Mouse (Mus musculus): ENCODE data around the gene Spsb2. TPM values are rescaled to one million over a fixed set of nuclear protein-coding genes. Genes with fewer than 3 reads are reported as not detected.
"Not testable (repeated sequence)": the region's sequence is repeated elsewhere in the genome, so short reads cannot be mapped to it uniquely, and the experiment has no call there.

Spsb2 gene
- polyA plus RNA-seq, 1 experiment from 2014 or later = 12.7 TPM

- H3K27me3 ChIP-seq = no peaks in the 10 kb centered on the region
- 94% methylated on average over 4 of the region's 4 CpGs for WGBS
- H3K9ac ChIP-seq = no peak overlapping the region
- H3K9me3 ChIP-seq = no peaks in the 10 kb centered on the region
- peaks cover 93% of the 10 kb centered on the region for H3K36me3 ChIP-seq
- H3K4me2 ChIP-seq = no peak overlapping the region
- no peak overlapping the region for H3K27ac ChIP-seq
- 0 out of 2 replicates have a peak, but pooled peaks cover under 1% of the 10 kb centered on the region for H3K4me1 ChIP-seq
- no peak for ATAC-seq (ENCODE audit: borderline replicate concordance, extremely low read depth, low FRiP score, low TSS enrichment)
- no peak overlapping the region for H3K4me3 ChIP-seq
Measured at GRCm38 (mm10) chr6:124822049-124822448, 13.6 kb downstream of the Spsb2 start.

- peak overlapping the region; percentile 27 for H3K27ac ChIP-seq
- H3K27me3 ChIP-seq = no peaks in the 10 kb centered on the region
- no peaks in the 10 kb centered on the region for H3K9me3 ChIP-seq
- peaks cover 47% of the 10 kb centered on the region for H3K36me3 ChIP-seq
- H3K9ac ChIP-seq = peak overlapping the region; percentile 62
- H3K4me3 ChIP-seq = peak overlapping the region; percentile 61
- peak overlapping the region; percentile 82 for H3K4me2 ChIP-seq
- H3K4me1 ChIP-seq = peaks cover 27% of the 10 kb centered on the region
- ATAC-seq (ENCODE audit: borderline replicate concordance, extremely low read depth, low FRiP score, low TSS enrichment) = no peak
- 18% methylated on average over 10 of the region's 10 CpGs for WGBS
Measured at GRCm38 (mm10) chr6:124828101-124828592, 19.7 kb downstream of the Spsb2 start.

GRCm38 (mm10) chr6:124828868-124829798 is 20.7 kb downstream of the Spsb2 start, which contains the start of the genes Usp5 and Cdca3:
TSS of gene Usp5 (minus strand) at chr6:124829484.
TSS of gene Cdca3 (plus strand) at chr6:124829547.
- Histone ChIP-seq H3K4me1 (peaks cover 27% of the 10 kb centered on the region), H3K4me2 (peak within 1 kb of the TSS; percentile 85), H3K9me3 (no peaks in the 10 kb centered on the region), H3K4me3 (peak within 1 kb of the TSS; percentile 61), H3K27ac (peak within 1 kb of the TSS; percentile 93), H3K36me3 (peaks cover 43% of the 10 kb centered on the region), H3K27me3 (no peaks in the 10 kb centered on the region), H3K9ac (peak within 1 kb of the TSS; percentile 75)
- 0% methylated on average over 55 of the region's 55 CpGs for WGBS
- ATAC-seq (ENCODE audit: borderline replicate concordance, extremely low read depth, low FRiP score, low TSS enrichment) = peak; percentile 95

GRCm38 (mm10) chr6:124829799-124830700 is 21.6 kb downstream of the Spsb2 start:
- Histone ChIP-seq H3K27ac (peak overlapping the region; percentile 93), H3K36me3 (peaks cover 42% of the 10 kb centered on the region), H3K9me3 (no peaks in the 10 kb centered on the region), H3K9ac (peak overlapping the region; percentile 75), H3K4me3 (peak overlapping the region; percentile 61), H3K27me3 (no peaks in the 10 kb centered on the region), H3K4me2 (peak overlapping the region; percentile 85), H3K4me1 (peaks cover 27% of the 10 kb centered on the region)
- ATAC-seq (ENCODE audit: borderline replicate concordance, extremely low read depth, low FRiP score, low TSS enrichment) = peak; percentile 90
- WGBS = under 1% methylated on average over 38 of the region's 38 CpGs

GRCm38 (mm10) chr6:124831199-124831598 is 22.7 kb downstream of the Spsb2 start:
- H3K9ac ChIP-seq; H3K27ac ChIP-seq; ATAC-seq (ENCODE audit: borderline replicate concordance, extremely low read depth, low FRiP score, low TSS enrichment); H3K27me3 ChIP-seq; H3K9me3 ChIP-seq: not testable (repeated sequence)
- Histone ChIP-seq H3K4me2 (peak overlapping the region; percentile 85), H3K4me3 (peak overlapping the region; percentile 61), H3K36me3 (peaks cover 32% of the 10 kb centered on the region), H3K4me1 (peaks cover 34% of the 10 kb centered on the region)
- WGBS = 84% methylated on average over 4 of the region's 4 CpGs

- Histone ChIP-seq H3K9me3 (no peaks in the 10 kb centered on the region), H3K9ac (no peak overlapping the region), H3K4me3 (peak overlapping the region; percentile 61; the same call in 1 of the 2 replicates), H3K4me1 (peaks cover 39% of the 10 kb centered on the region), H3K27ac (no peak overlapping the region), H3K36me3 (peaks cover 30% of the 10 kb centered on the region), H3K4me2 (no peak overlapping the region), H3K27me3 (no peaks in the 10 kb centered on the region)
- ATAC-seq (ENCODE audit: borderline replicate concordance, extremely low read depth, low FRiP score, low TSS enrichment) = no peak
- WGBS = 85% methylated on average over 8 of the region's 8 CpGs
Measured at GRCm38 (mm10) chr6:124831649-124832048, 23.2 kb downstream of the Spsb2 start.

- H3K27me3 ChIP-seq = no peaks in the 10 kb centered on the region
- no peak overlapping the region for H3K4me3 ChIP-seq
- peaks cover 40% of the 10 kb centered on the region for H3K4me1 ChIP-seq
- H3K36me3 ChIP-seq = peaks cover 30% of the 10 kb centered on the region
- ATAC-seq (ENCODE audit: borderline replicate concordance, extremely low read depth, low FRiP score, low TSS enrichment) = no peak
- H3K27ac ChIP-seq = no peak overlapping the region
- H3K4me2 ChIP-seq = no peak overlapping the region
- WGBS = 78% methylated on average over 6 of the region's 6 CpGs
- no peak overlapping the region for H3K9ac ChIP-seq
- H3K9me3 ChIP-seq = no peaks in the 10 kb centered on the region
Measured at GRCm38 (mm10) chr6:124834512-124835081, 26.1 kb downstream of the Spsb2 start.

GRCm38 (mm10) chr6:124835531-124835930 is 27.1 kb downstream of the Spsb2 start:
- peaks cover 43% of the 10 kb centered on the region for H3K4me1 ChIP-seq
- H3K4me2 ChIP-seq = no peak overlapping the region
- WGBS = 61% methylated on average over 10 of the region's 10 CpGs
- no peaks in the 10 kb centered on the region for H3K9me3 ChIP-seq
- H3K36me3 ChIP-seq = peaks cover 30% of the 10 kb centered on the region
- no peak overlapping the region for H3K9ac ChIP-seq
- no peak overlapping the region for H3K4me3 ChIP-seq
- no peaks in the 10 kb centered on the region for H3K27me3 ChIP-seq
- no peak for ATAC-seq (ENCODE audit: borderline replicate concordance, extremely low read depth, low FRiP score, low TSS enrichment)
- H3K27ac ChIP-seq = no peak overlapping the region

- peaks cover 30% of the 10 kb centered on the region for H3K36me3 ChIP-seq
- no peaks in the 10 kb centered on the region for H3K9me3 ChIP-seq
- no peaks in the 10 kb centered on the region for H3K27me3 ChIP-seq
- WGBS = 48% methylated on average over 7 of the region's 7 CpGs
- H3K4me3 ChIP-seq = no peak overlapping the region
- H3K27ac ChIP-seq = no peak overlapping the region
- peaks cover 34% of the 10 kb centered on the region for H3K4me1 ChIP-seq
- ATAC-seq (ENCODE audit: borderline replicate concordance, extremely low read depth, low FRiP score, low TSS enrichment) = no peak; the same call in 1 of the 2 replicates
- H3K4me2 ChIP-seq = no peak overlapping the region
- H3K9ac ChIP-seq = no peak overlapping the region
Measured at GRCm38 (mm10) chr6:124836411-124836810, 27.9 kb downstream of the Spsb2 start.

- H3K9ac ChIP-seq = no peak overlapping the region
- peak; percentile 19; the same call in 1 of the 2 replicates for ATAC-seq (ENCODE audit: borderline replicate concordance, extremely low read depth, low FRiP score, low TSS enrichment)
- H3K4me2 ChIP-seq = no peak overlapping the region
- no peak overlapping the region for H3K27ac ChIP-seq
- H3K9me3 ChIP-seq = no peaks in the 10 kb centered on the region
- peaks cover 32% of the 10 kb centered on the region for H3K4me1 ChIP-seq
- H3K36me3 ChIP-seq = peaks cover 3% of the 10 kb centered on the region; the same call in 1 of the 2 replicates
- WGBS = 8% methylated on average over 8 of the region's 8 CpGs
- no peak overlapping the region for H3K4me3 ChIP-seq
- no peaks in the 10 kb centered on the region for H3K27me3 ChIP-seq
Measured at GRCm38 (mm10) chr6:124839805-124840204, 31.3 kb downstream of the Spsb2 start.

Data from lung, embryonic 15.5 days (tissue).